Mouse (Mus musculus) erythroblast, adult 5-6 weeks (primary cell): ENCODE measurements around the gene Msh5. TPM values are rescaled to one million over a fixed set of nuclear protein-coding genes. Genes with fewer than 3 reads are reported as not detected.
A peak's percentile ranks its signal among the peaks of the same experiment; 100 is the strongest.

ENCODE experiments used
- ATAC-seq: replicated peaks from 2 replicates; pipeline ENCODE4 v1.8.0; 2016; ENCODE audit warnings: moderate number of reproducible peaks, mild to moderate bottlenecking, moderate TSS enrichment, inconsistent platforms; ENCODE audit not compliant: poor library complexity, low FRiP score, severe bottlenecking
- total RNA-seq, 2 experiments: library from RNA; stranded (forward) in 1 of 2; stranded (reverse) in 1 of 2; fragments of 150-400 nt in 1 of 2; fragments of 200-764, 138-1000 nt in 1 of 2; gene quantifications; 2 replicates each; pipeline versions ENCODE4 v1.2.3 to v1.2.4; 2015 to 2017; ENCODE audit warnings: low replicate concordance in 2 of 2

Msh5 gene
- total RNA-seq, 2 experiments from 2014 or later = 0.38 to 5.7 TPM

DNA sequence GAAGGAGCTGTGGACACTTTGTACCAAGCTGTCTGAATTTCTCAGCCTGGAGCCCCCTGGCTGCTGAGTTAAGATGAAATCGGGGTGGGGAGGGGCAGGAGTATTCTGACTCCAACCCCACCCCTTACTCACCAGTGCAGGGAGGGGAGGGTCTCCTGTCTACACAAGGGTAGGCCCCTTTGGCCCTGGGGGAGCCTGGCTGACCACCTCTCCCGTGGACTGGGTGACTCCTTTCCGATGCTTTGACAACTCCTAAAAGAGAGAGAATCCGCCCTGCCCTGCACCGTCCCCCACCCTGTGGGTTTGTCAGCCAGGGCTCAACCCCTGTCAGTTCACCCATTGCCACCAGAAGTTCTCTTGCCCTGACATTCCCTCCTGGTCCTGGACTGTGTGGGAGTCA, 20.3 kb downstream of the Msh5 start:
- ATAC-seq = no peak

DNA sequence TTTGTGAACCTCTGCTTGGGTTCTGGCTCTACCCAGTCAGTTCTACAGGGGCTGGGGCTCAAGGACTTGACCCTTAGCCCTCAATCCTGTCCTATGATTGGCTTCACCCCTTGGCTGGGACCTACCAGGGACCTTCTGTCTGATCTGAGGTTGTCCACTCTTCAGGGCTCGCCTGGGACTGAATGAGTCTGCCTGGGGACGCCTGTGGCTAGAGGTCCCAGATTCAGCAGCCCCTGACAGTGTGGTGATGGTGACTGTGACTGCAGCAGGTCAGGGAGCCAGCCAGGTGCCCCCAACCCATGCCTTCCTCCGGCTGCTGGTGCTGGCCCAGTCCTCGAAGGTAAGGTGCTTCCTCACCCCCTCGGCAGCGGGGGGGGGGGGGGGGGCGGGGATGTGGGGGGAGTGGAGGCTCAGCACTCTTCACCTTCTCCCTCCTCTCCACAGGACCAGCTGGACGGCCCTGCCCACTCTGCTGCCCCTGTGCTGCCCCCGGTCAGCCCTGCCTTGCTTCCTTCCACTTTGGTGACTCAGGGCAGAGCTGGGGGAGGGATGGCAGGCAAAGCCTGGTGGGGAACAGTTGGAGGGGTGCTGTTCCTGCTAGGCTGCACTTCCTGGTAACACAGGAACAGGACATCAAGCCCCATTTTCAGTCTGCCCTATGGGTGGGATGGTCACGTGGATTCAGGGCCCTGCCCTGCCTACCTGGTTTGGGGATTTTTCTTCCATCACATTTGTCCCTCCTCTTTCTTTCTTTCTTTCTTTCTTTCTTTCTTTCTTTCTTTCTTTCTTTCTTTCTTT, 21.7 kb downstream of the Msh5 start:
- ATAC-seq = no peak

DNA sequence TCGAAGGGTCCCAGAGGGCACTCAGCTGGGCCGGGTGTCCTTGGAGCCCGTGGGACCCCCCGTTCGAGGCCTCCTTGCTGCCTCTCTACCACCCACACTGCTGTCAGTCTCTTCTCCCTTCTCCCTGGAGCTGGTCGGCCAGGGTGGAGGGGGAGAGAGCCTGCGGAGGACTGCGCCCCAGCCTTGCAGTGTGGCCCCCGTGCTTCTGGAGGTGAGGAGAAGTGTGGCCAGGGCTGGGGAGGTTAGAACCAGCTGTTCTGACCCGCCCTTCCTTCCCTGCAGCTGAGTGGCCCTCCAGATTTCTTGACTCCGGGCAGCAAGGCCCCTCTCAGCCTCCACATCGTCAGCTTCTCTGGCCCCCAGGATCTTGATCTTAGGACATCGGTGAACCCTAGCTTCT, 22.3 kb downstream of the Msh5 start:
- no peak for ATAC-seq

DNA sequence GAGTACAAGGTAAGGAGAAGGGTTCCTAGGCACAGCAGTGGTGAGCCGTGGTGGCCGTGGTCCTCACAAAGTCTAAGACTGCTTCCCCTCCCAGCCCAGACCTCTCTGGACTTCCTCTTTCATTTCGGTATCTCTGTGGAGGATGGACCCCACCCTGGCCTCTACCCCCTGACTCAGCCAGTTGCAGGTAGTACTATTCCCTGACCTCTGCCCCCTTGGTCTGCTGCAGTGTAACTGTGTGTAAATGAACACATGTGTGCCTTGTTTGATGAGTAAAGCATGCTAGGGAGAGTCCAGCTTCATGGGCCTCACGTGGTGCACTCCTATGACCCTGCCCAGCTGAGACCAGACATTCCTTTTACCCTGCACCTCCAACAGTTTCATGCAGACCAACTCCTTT, 22.8 kb downstream of the Msh5 start:
- no peak for ATAC-seq

DNA sequence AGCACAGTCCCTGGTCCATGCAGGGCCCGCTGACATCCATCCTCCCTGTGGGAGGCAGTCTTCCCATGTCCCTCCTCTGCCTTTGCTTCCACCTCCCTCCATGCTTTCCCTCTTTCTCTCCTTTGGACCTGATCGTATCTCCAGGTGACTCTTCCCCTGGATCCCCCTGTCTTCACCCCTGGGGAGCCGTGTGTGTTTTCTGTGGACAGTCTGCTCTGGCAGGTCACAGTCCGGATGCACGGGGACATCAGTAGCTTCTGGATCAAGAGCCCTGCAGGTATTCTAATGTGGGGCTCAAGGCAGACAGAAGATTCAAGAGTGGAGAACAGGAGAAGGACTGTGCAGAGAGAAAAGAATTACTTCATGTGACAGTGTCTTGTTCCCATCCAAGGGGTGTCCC, 23.3 kb downstream of the Msh5 start:
- no peak for ATAC-seq

DNA sequence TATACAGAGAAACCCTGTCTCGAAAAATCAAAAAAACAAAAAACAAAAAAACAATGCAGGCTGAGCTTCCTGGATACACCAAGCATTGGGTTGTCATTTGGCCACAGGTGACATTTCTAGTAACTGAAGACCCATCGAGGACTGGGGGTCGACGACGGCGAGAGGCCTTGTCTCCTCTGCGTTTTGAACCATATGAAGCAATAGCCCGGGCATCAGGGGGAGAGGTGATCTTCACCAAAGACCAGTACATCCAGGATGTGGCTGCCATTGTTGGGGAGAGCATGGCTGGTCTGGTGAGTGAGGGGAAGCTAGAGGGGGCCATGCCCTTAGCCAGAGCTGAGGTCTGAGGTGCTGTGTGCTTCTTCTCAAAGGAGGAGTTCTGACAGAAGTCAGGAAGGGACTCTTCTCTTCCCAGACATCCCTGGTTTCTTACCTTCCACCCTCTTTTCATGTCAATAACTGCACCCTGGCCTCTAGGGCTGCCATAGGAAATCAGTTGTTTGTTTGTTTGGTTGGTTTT, 23.9 kb downstream of the Msh5 start:
- ATAC-seq = no peak

DNA sequence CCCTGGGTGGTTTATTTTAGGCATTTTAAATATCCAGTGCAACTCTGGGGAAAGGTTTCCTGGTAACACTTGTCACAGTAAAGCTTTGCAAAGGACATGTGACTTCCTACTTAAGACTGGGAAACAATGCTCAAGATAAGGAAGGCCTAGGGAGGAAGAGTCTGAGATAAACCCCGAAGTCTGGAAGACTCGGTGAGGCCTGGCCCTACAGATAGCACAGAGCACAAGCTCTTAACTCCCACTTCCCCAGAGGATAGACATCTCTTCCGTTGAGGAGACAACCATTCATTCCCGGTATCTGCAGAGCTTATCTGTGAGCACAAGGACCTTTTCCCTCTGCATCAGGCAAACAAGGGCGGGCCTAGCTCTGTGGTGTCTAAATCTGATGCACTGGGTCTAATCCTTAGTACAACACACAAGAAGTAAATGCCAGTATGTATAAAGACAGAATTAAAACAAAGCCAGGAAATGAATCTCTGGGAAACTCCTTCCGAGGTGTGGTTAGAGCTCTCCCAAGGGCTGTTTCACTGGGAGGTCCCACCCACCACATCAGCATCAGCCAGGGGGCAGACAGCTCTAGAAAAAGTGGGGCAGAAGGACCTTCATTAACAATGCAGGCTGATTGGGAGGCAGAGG, 24.6 kb downstream of the Msh5 start:
- ATAC-seq = no peak

DNA sequence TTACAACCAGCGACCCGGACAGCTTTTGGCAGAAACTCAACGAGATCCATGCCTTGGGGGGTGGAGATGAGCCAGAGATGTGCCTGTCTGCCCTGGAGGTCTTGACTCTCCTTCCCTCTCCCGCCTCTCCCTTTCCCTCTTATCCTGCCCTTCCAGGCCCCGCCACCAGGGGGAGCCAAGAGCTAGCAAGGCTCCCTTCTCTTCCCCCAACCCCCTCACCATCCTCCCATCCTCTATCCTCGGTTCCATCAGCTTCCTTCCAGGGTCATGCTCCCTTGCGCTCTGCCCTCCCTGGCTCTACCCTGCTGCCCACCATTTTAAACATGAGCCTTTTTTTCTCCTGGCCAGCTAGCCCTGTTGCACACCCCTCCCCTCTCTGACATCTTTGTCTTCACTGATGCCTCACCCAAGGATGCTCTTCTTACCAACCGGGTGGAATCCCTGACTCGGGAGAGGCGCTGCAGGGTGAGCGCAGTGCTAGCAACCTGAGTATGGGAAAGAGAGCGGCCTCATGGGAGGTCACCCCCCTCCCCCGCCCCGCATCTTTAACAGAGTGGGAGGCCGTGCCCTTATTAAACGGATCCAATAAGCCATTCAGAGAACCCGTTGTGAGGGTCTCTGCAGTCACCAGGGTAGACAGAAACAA, 25.3 kb downstream of the Msh5 start:
- ATAC-seq = peak; percentile 78

DNA sequence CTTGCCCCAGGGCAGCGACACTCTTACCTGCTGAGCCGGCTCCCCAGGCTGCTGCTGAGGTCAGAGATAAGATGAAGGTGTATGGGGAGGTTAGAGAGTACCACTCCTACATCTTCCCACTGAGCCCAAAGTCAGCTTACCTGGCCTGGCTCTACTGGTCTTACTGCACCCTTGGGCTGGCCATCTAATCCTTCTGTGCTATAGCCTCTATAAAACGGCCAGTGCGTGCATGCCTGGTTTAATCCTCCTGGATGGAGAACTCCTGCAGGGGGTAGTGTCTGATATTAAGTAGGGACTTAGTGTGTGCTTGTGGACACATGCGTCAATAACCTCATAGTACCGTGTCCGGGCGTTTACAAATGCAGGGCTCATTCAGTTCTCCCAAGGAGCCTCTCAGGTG, 26.0 kb downstream of the Msh5 start:
- ATAC-seq = no peak

DNA sequence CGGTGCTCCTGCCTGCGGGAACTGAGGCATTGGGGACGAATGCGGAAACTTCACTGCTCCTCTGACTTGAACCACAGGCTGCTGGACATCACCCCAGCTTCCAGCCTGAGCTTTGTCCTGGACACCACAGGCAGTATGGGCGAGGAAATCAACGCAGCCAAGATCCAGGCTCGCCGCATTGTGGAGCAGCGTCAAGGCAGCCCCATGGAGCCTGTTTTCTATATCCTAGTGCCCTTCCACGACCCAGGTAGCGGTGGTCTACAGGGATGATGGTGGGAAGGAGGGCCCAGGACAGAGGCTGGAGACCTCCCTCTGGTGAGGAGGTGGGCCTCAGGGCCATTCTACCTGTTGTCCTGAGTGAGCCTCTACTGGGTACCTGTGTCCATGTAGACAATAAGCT, 26.7 kb downstream of the Msh5 start:
- ATAC-seq = no peak

DNA sequence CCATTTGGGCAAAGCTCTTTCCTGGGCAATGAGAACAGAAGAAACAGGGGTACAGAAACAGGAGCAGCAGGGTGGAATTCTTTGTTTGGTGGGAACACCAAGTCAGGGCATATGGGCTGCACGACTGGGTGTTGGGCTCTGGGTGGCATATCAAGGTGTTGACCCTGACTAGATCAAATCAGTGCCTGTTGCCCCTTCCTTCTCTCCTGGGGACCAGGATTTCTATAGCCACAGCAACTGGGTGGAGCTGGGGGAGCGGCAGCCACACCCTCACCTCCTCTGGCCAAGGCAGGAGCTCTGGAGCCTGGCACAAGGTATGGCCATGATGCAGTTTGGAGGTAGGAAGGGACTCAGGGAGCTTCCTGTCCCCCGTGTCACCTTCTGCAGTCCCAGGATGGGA, 28.4 kb downstream of the Msh5 start:
- no peak for ATAC-seq

DNA sequence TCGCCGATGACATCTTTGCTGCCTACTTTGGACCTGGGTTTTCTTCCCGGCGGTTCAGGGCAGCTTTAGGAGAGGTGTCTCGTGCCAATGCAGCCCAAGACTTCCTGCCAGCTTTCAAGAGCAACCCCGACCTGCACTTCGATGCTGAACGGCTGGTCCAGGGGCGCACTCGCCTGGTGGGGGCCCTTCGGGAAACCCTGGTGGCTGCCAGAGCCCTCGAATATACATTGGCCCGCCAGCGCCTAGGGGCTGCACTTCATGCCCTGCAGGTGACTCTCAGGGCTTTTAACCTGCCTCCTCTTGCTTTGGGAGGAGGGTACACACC, 28.9 kb downstream of the Msh5 start:
- ATAC-seq = no peak

DNA sequence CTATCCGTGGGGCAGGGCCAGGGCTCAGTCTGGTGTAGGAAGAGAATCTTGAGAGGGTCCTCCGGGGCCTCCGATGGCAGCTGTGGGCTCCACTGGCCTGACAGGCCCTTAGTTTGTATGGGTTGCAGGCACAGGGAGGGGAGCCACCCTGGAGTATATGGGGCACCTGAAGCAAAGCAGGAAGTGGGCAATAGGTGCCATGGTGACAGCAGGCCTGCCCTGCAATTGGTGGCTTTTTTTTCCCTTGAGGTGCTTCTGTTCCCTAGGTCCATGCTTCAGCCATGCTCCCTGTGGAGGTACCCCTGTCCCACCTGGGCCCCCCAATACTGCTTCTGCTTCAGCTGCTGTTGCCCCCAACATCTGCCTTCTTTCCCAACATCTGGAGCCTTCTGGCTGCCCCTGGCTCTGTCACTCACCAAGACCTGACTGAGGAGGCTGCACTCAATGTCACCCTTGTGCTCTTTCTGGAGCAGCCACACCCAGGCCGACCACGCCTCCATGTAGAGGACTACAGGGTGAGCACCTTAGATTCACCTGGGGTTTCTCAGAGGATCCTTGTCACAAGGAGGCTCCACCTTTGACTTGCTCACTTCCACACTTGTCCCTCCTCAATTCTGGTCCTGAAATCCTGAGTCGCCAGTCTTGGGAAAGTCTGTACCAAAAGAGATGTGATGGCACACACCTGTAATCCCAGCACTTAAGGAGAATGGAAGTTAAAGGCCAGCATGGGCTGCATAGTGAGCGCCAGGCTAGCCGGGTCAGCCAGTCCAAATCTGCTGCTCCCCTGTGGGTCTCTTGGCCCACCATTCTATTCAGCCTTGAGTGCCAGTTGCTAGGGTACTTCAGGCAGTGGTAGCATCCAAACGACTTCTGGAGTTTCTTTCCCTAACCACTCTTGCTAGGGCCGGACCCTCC, 29.5 kb downstream of the Msh5 start:
- ATAC-seq = no peak

DNA sequence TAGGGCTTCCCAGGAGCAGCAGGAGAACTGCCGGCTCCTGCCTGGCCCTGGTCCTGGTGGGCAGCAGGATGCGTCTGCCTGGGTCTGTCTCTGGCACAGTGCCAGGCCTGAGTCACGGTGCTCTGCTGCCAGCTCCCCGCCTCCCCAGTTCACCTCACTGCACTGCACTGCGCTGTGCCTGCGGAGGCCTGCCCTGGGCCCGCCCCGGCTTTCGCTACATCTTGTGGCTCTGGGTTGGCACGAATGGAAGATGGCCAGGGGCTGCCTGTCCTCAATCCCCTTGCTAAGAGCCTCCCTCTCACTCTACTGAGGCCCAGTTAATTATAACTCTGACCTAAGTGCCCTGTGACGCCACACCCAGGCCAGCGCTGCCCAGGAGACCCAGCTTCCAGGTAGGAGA, 30.2 kb downstream of the Msh5 start, which contains the start of gene Vwa7:
TSS of gene Vwa7 (plus strand) at position 204 of the 400 bp plus-strand sequence.
- peak; percentile 35; the same call in 1 of the 2 replicates for ATAC-seq

DNA sequence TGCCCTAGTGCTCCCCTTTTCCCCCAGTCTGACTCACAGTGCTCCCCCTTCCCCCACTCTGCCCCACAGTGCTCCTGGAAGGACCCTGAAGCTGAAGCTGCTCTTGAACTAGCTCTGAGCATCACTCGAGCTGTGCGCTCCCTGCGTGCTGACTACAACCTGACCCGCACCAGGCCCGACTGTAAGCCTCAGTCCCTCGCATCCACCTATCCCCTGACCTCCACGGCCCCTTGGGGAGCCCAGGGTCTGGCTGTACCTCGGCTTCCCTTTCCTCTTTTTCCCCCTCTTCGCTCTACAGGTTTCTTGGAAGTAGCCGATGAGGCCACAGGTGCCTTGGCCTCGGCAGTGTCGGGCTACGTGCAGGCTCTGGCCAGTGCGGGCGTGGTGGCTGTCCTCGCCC, 31.2 kb downstream of the Msh5 start:
- ATAC-seq = no peak

DNA sequence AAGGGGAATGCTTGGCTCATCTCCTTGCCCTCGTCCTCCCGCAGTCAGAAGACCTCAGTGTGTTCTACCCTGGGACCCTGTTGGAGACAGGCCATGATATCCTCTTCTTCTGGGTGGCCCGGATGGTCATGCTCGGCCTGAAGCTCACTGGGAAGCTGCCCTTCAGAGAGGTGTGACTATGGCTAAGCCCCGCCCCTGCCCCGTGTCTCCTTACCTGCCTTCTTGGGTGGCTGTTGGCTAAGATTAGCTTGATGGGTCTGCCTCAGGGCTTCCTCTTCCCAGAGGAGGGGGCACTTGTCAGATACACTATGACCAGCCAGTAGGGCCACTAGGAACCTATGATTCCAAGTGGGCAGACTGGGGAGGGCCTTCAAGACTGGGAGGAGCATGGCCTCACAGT, 33.3 kb downstream of the Msh5 start:
- ATAC-seq = no peak

DNA sequence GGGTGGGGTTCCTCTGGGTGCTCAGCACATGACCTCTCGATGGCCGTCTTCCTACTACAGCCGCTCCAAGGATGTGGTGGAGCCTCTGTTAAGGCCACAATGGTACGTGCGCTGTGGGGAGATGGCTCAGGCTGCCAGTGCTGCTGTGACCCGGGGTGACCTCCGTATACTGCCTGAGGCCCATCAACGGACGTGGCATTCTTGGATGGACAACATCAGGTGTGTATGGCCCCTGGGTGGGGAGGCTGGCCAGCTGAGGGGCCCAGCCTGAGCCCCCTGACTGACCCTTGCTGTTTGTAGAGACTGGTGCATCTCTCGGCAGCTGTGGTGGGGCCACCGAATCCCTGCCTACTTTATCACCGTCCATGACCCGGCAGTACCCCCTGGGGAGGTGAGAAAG, 34.1 kb downstream of the Msh5 start:
- no peak for ATAC-seq

DNA sequence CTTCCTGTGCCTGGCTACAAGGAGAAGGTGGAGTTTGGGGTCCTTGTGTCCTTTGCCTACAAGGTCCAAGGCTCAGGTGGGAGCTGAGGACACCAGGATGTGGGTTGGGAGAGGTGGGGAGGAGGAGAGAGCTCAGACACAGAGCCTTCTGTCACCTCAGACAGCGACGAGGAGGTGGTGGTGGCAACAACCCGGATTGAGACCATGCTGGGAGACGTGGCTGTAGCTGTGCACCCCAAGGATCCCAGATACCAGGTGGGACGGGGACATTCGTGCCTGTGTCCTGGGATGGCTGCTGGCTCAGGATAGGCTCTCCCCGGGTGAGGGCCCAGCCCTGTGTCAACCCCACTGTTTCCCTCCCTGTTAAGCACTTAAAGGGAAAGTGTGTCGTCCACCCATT, 35.1 kb downstream of the Msh5 start:
- no peak for ATAC-seq

DNA sequence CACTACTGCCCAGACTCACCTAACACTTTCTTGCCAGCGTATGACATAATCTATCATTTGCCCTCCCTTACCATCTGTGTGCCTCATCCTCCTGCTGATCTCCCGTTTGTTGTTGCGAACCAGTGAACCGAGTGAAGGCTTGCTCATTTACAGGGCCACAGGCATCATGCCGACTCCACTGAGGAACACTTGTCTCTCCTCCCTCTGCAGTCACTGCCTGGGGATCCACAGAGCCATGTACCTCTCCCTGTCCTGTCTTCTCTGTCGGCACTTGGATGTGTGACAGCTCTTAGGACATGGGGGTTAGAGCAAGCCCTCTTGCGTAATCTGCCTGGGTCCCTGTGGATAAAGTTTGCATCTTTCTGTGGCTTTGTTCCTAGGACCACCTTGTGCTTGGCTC, 37.0 kb downstream of the Msh5 start:
- ATAC-seq = no peak

DNA sequence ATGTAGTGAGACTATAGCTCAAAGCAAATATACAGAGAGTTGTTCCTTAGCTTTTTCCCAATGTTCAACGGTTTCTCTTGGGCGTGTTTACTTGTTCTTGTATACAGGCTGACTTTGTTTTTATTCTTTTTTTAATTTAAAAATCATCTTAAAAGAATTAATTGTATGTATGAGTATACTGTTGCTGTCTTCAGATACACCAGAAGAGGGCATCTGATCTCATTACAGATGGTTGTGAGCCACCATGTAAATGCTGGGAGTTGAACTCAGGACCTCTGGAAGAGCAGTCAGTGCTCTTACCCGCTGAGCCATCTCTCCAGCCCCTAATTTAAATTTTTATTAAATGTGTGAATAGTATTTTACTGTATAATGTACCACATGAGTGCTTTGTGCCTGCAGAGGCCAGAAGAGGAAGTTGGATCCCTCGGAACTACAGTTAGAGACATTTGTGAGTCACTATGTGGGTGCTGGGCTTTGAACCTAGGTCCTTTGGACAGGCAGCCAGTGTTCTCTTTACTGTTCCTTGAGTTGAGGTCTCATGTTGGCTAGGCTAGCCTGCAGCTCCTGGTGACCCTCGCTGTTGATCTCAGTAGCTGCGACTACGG, 39.1 kb downstream of the Msh5 start:
- ATAC-seq = no peak
